Mouse (Mus musculus): ENCODE measurements around the gene Klhl3. TPM values are rescaled to one million over a fixed set of nuclear protein-coding genes. Genes with fewer than 3 reads are reported as not detected.

The Klhl3 gene
- polyA plus RNA-seq, 1 experiment, result 2.0 TPM

DNA sequence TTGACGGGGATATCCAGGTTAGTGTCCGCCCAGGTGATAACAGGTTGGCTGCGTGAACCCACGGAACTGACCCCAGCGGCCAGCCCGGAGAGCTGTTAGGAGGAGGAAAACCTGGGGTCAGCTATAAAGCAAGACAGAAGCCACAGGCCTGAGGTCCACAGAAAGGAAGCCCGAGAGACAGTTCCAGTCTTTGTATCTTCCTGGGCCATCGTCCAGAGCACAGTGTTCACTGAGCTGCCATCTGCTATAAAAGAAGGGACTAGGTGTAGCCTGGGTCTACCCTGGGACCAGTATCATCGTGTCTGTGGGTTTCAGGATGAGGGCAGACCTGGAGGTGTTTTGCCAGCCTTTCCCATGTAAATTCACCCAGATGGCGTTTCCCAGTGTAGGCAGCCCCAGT lies 61.7 kb downstream of the Klhl3 start:
- 97% methylated on average over 10 of the region's 10 CpGs for WGBS
- H3K36me3 ChIP-seq (ENCODE audit: control insufficient read depth, insufficient read depth, low read length), result no peaks in the 10 kb centered on the region
- no peaks in the 10 kb centered on the region for H3K4me1 ChIP-seq (replicated peaks; ENCODE audit: control insufficient read depth, insufficient read depth, low read length)
- H3K27me3 ChIP-seq (ENCODE audit: control insufficient read depth, insufficient read depth, low read length), result no peaks in the 10 kb centered on the region
- TF ChIP-seq CTCF (IDR thresholded peaks at IDR 0.05; ENCODE audit: borderline replicate concordance, control insufficient read depth, extremely low read depth, insufficient read depth, low read length, poor library complexity), result no peak
- TF ChIP-seq POLR2A (IDR thresholded peaks at IDR 0.05; ENCODE audit: control insufficient read depth, extremely low read depth, insufficient read depth, low read length, poor library complexity), result no peak
- no peak for DNase-seq
- no peak overlapping the region for H3K27ac ChIP-seq (ENCODE audit: control insufficient read depth, insufficient read depth, low read length)
- H3K4me3 ChIP-seq (ENCODE audit: control insufficient read depth, insufficient read depth, low read length), result no peak overlapping the region

DNA sequence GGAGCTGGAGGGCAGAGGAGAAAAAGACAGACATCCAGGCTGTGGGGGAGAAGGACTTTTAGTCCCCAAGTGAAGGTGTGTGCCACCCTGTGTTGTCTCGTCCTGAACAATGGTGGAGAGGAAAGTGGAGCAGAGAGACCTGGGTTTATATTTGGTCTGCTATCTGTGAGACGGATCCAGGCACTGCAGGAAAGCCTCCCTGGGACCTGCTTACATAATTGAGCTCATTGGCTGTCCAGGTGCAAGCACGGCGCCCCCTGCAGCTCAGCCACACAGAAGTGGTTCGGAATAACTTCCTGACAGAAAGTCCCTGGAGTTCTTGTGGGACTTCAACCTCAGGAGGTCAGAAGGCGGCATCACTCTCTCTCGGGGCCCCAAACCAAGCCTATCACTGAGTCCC lies 62.1 kb downstream of the Klhl3 start:
- no peaks in the 10 kb centered on the region for H3K27me3 ChIP-seq (ENCODE audit: control insufficient read depth, insufficient read depth, low read length)
- H3K27ac ChIP-seq (ENCODE audit: control insufficient read depth, insufficient read depth, low read length), result no peak overlapping the region
- no peaks in the 10 kb centered on the region for H3K4me1 ChIP-seq (replicated peaks; ENCODE audit: control insufficient read depth, insufficient read depth, low read length)
- H3K36me3 ChIP-seq (ENCODE audit: control insufficient read depth, insufficient read depth, low read length), result no peaks in the 10 kb centered on the region
- TF ChIP-seq CTCF (IDR thresholded peaks at IDR 0.05; ENCODE audit: borderline replicate concordance, control insufficient read depth, extremely low read depth, insufficient read depth, low read length, poor library complexity) (no peak), POLR2A (IDR thresholded peaks at IDR 0.05; ENCODE audit: control insufficient read depth, extremely low read depth, insufficient read depth, low read length, poor library complexity) (no peak)
- no peak overlapping the region for H3K4me3 ChIP-seq (ENCODE audit: control insufficient read depth, insufficient read depth, low read length)
- no peak for DNase-seq
- 91% methylated on average over 7 of the region's 7 CpGs for WGBS

DNA sequence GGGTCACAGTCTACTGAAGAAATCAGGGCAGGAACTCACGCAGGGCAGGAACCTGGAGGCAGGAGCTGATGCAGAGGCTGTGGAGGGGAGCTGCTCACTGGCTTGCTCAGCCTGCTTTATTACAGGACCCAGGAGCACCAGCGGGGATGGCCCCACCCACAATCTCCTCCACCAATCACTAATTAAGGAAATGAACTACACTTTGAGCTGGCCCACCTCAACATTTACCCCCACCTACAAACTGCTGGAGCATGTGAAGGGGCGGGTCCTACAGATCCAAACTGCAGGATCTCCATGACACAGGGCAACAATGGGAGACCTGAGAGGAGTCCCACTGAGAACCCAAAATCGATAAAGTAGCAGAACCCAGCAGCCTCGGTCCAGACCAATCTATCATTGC lies 64.3 kb downstream of the Klhl3 start:
- no peak overlapping the region for H3K27ac ChIP-seq (ENCODE audit: control insufficient read depth, insufficient read depth, low read length)
- H3K36me3 ChIP-seq (ENCODE audit: control insufficient read depth, insufficient read depth, low read length), result no peaks in the 10 kb centered on the region
- H3K4me1 ChIP-seq (replicated peaks; ENCODE audit: control insufficient read depth, insufficient read depth, low read length), result no peaks in the 10 kb centered on the region
- DNase-seq, result no peak
- no peaks in the 10 kb centered on the region for H3K27me3 ChIP-seq (ENCODE audit: control insufficient read depth, insufficient read depth, low read length)
- TF ChIP-seq POLR2A (IDR thresholded peaks at IDR 0.05; ENCODE audit: control insufficient read depth, extremely low read depth, insufficient read depth, low read length, poor library complexity), result no peak
- TF ChIP-seq CTCF (IDR thresholded peaks at IDR 0.05; ENCODE audit: borderline replicate concordance, control insufficient read depth, extremely low read depth, insufficient read depth, low read length, poor library complexity), result no peak
- WGBS, result 91% methylated on average over 5 of the region's 5 CpGs
- H3K4me3 ChIP-seq (ENCODE audit: control insufficient read depth, insufficient read depth, low read length), result no peak overlapping the region

DNA sequence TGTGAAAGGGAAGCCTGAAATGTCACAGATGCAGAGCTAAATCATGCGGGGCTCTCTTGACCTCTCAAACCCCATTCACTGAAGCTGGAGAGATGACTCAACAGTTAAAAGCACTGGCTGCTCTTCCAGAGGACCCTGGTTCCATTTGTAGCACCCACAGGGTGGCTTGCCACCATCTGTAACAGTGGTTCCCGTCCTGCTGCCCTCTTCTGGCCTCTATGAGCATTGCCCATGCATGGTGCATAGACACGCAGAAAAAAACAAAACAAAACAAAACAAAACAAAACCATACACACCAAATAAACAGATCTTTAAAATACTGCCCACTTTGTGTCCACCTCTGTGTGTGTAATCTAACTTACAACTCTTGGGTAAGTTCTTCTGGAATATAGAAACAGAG lies 65.3 kb downstream of the Klhl3 start:
- no peak for DNase-seq
- TF ChIP-seq CTCF (IDR thresholded peaks at IDR 0.05; ENCODE audit: borderline replicate concordance, control insufficient read depth, extremely low read depth, insufficient read depth, low read length, poor library complexity), result 0 out of 2 replicates have a peak, but pooled peaks have one; percentile 23
- no peak for TF ChIP-seq POLR2A (IDR thresholded peaks at IDR 0.05; ENCODE audit: control insufficient read depth, extremely low read depth, insufficient read depth, low read length, poor library complexity)
- no peaks in the 10 kb centered on the region for H3K4me1 ChIP-seq (replicated peaks; ENCODE audit: control insufficient read depth, insufficient read depth, low read length)
- 96% methylated on average over 3 of the region's 3 CpGs for WGBS
- no peak overlapping the region for H3K4me3 ChIP-seq (ENCODE audit: control insufficient read depth, insufficient read depth, low read length)
- H3K27ac ChIP-seq (ENCODE audit: control insufficient read depth, insufficient read depth, low read length), result no peak overlapping the region
- H3K36me3 ChIP-seq (ENCODE audit: control insufficient read depth, insufficient read depth, low read length), result no peaks in the 10 kb centered on the region
- no peaks in the 10 kb centered on the region for H3K27me3 ChIP-seq (ENCODE audit: control insufficient read depth, insufficient read depth, low read length)

DNA sequence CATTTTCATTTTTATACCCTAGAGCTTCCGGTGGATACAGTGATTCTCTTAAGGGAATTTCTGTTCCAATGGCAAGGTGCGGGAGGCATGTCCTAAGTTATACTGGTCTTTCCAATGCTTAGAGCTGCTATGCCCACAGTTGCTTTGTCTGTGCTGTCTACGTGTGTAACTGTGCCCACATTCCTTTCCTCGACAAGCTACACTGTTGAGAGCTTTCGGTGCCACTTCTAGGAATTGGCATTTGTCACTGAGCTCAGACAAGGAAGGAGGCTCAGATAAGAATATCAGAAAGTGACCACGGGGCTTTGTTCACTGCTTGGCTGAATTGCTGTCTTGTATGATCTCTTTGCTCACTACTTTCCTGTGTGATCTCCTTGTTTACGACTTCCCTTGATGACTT lies 67.2 kb downstream of the Klhl3 start:
- Histone ChIP-seq H3K4me3 (ENCODE audit: control insufficient read depth, insufficient read depth, low read length) (no peak overlapping the region), H3K27ac (ENCODE audit: control insufficient read depth, insufficient read depth, low read length) (no peak overlapping the region), H3K27me3 (ENCODE audit: control insufficient read depth, insufficient read depth, low read length) (no peaks in the 10 kb centered on the region), H3K4me1 (replicated peaks; ENCODE audit: control insufficient read depth, insufficient read depth, low read length) (no peaks in the 10 kb centered on the region), H3K36me3 (ENCODE audit: control insufficient read depth, insufficient read depth, low read length) (no peaks in the 10 kb centered on the region)
- 94% methylated on average over 7 of the region's 7 CpGs for WGBS
- TF ChIP-seq POLR2A (IDR thresholded peaks at IDR 0.05; ENCODE audit: control insufficient read depth, extremely low read depth, insufficient read depth, low read length, poor library complexity) (no peak), CTCF (IDR thresholded peaks at IDR 0.05; ENCODE audit: borderline replicate concordance, control insufficient read depth, extremely low read depth, insufficient read depth, low read length, poor library complexity) (no peak)
- no peak for DNase-seq

DNA sequence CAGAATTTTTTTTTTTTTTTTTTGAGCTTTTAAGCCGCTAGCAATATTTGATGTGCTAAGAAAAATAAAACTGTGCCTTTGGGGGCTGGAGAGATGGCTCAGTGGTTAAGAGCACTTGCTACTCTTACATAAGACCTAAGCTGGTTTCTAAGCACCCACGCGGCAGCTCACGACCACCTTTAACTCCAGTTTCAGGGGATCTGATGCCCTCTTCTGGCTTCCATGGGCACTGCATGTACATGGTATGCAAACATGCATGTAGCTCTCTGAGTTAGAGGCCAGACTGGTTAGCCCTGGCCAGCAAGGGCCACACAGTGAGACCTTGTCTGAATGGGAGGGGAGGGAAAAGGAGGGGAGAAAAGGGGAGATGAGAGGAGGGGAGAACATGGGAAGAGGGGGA lies 68.1 kb downstream of the Klhl3 start:
- TF ChIP-seq CTCF (IDR thresholded peaks at IDR 0.05; ENCODE audit: borderline replicate concordance, control insufficient read depth, extremely low read depth, insufficient read depth, low read length, poor library complexity), result no peak
- TF ChIP-seq POLR2A (IDR thresholded peaks at IDR 0.05; ENCODE audit: control insufficient read depth, extremely low read depth, insufficient read depth, low read length, poor library complexity), result no peak
- Histone ChIP-seq H3K36me3 (ENCODE audit: control insufficient read depth, insufficient read depth, low read length) (no peaks in the 10 kb centered on the region), H3K27ac (ENCODE audit: control insufficient read depth, insufficient read depth, low read length) (no peak overlapping the region), H3K27me3 (ENCODE audit: control insufficient read depth, insufficient read depth, low read length) (no peaks in the 10 kb centered on the region), H3K4me1 (replicated peaks; ENCODE audit: control insufficient read depth, insufficient read depth, low read length) (no peaks in the 10 kb centered on the region), H3K4me3 (ENCODE audit: control insufficient read depth, insufficient read depth, low read length) (no peak overlapping the region)
- 94% methylated on average over 4 of the region's 4 CpGs for WGBS
- peak; percentile 33 for DNase-seq

DNA sequence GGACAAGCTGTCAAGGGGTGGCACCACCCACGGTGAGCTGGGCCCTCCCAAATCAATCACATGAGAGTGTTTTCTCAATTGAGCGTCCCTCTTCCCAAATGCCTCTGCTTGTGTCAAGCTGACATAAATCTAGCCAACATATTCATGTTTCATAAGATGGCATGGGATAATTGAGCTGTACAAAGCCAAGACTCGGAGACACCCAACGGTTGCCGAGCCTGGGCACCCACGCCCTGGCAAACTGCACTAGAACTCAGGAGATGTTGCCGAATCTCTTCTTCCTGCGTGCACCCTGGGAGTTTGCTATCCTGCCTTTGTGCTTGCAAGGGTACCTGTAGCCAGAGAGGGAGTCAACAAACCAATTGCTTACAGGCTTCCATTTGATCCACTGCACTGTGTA lies 70.1 kb downstream of the Klhl3 start:
- H3K4me3 ChIP-seq (ENCODE audit: control insufficient read depth, insufficient read depth, low read length), result no peak overlapping the region
- H3K36me3 ChIP-seq (ENCODE audit: control insufficient read depth, insufficient read depth, low read length), result no peaks in the 10 kb centered on the region
- no peak overlapping the region for H3K27ac ChIP-seq (ENCODE audit: control insufficient read depth, insufficient read depth, low read length)
- H3K27me3 ChIP-seq (ENCODE audit: control insufficient read depth, insufficient read depth, low read length), result no peaks in the 10 kb centered on the region
- TF ChIP-seq POLR2A (IDR thresholded peaks at IDR 0.05; ENCODE audit: control insufficient read depth, extremely low read depth, insufficient read depth, low read length, poor library complexity) (no peak), CTCF (IDR thresholded peaks at IDR 0.05; ENCODE audit: borderline replicate concordance, control insufficient read depth, extremely low read depth, insufficient read depth, low read length, poor library complexity) (no peak)
- no peak for DNase-seq
- 97% methylated on average over 8 of the region's 8 CpGs for whole genome bisulfite sequencing
- H3K4me1 ChIP-seq (replicated peaks; ENCODE audit: control insufficient read depth, insufficient read depth, low read length), result no peaks in the 10 kb centered on the region
